Mouse (Mus musculus) heart, postnatal 0 days (tissue): ENCODE results near the gene Tlr4. TPM values are rescaled to one million over a fixed set of nuclear protein-coding genes. Genes with fewer than 3 reads are reported as not detected.
A peak's percentile ranks its signal among the peaks of the same experiment; 100 is the strongest.

Source experiments
- ATAC-seq: fragments of 200-750 bp; cut with Nextera tagmentation; 2 replicates; pipeline ENCODE4 v1.8.0; 2017; ENCODE audit warnings: low read depth, moderate number of reproducible peaks, moderate library complexity; ENCODE audit not compliant: insufficient read depth
- DNase-seq: peaks from one replicate; pipeline ENCODE4 v3.0.0-alpha.2; 2016; ENCODE audit warnings: low spot score
- H3K27ac ChIP-seq: fragments of 300-500 bp; sonication (generic); 2 replicates; pipeline ENCODE4 v1.5.1; 2014; ENCODE audit warnings: low read depth, mild to moderate bottlenecking
- H3K27me3 ChIP-seq: fragments of 300-500 bp; sonication (generic); 2 replicates; pipeline ENCODE4 v1.6.1; 2014; ENCODE audit warnings: low read length, mixed read lengths; ENCODE audit not compliant: control insufficient read depth, insufficient read depth
- H3K36me3 ChIP-seq: fragments of 300-500 bp; sonication (generic); replicated peaks from 2 replicates; pipeline ENCODE4 v1.6.1; 2014; ENCODE audit warnings: low read length, mixed read lengths; ENCODE audit not compliant: control insufficient read depth, insufficient read depth
- H3K4me1 ChIP-seq: fragments of 300-500 bp; sonication (generic); 2 replicates; pipeline ENCODE4 v1.6.1; 2014; ENCODE audit warnings: antibody characterized with exemption; ENCODE audit not compliant: control insufficient read depth, insufficient read depth
- H3K4me2 ChIP-seq: fragments of 300-500 bp; sonication (generic); 2 replicates; pipeline ENCODE4 v1.6.1; 2014; ENCODE audit warnings: low read depth, mild to moderate bottlenecking, low read length, moderate library complexity
- H3K4me3 ChIP-seq: fragments of 300-500 bp; sonication (generic); 2 replicates; pipeline ENCODE4 v1.5.1; 2014; ENCODE audit warnings: low read depth, low read length
- H3K9ac ChIP-seq: fragments of 300-500 bp; sonication (generic); replicated peaks from 2 replicates; pipeline ENCODE4 v1.6.1; 2014; ENCODE audit warnings: low read depth, low read length, mixed read lengths
- H3K9me3 ChIP-seq: fragments of 300-500 bp; sonication (generic); replicated peaks from 2 replicates; pipeline ENCODE4 v1.6.1; 2016; ENCODE audit warnings: low read length; ENCODE audit not compliant: control insufficient read depth
- CTCF ChIP-seq: IDR thresholded peaks from 2 replicates; pipeline ENCODE4 v1.5.1; 2016; ENCODE audit warnings: antibody characterized with exemption, control low read depth, low read depth
- EP300 ChIP-seq: IDR thresholded peaks from 2 replicates; pipeline ENCODE4 v1.6.1; 2016; ENCODE audit warnings: antibody characterized with exemption, low read depth
- WGBS: fragments of 180-500 bp; shearing (Covaris S2); extraction: QIAGEN DNeasy Blood & Tissue Kit; methylation state at CpG from one replicate; pipeline ENCODE4 v1.1.7; 2014; 5-methylcytosine and 5-hydroxymethylcytosine counted together
- polyA plus RNA-seq: library from polyadenylated mRNA; unstranded; fragments of >200 nt; fragmentation: Nextera tagmentation; extraction: Ambion mirVana; gene quantifications from 2 replicates; pipeline ENCODE4 v1.2.1, GENCODE M21; 2015
- total RNA-seq: library from RNA; depleted of rRNA; stranded (reverse); fragments of >200 nt; gene quantifications from 2 replicates; pipeline ENCODE4 v1.2.3, GENCODE M21; 2014; ENCODE audit warnings: low replicate concordance

Gene Tlr4
- total and polyA plus RNA-seq, 2 experiments from 2014 or later, result 2.9 to 19.6 TPM

DNA sequence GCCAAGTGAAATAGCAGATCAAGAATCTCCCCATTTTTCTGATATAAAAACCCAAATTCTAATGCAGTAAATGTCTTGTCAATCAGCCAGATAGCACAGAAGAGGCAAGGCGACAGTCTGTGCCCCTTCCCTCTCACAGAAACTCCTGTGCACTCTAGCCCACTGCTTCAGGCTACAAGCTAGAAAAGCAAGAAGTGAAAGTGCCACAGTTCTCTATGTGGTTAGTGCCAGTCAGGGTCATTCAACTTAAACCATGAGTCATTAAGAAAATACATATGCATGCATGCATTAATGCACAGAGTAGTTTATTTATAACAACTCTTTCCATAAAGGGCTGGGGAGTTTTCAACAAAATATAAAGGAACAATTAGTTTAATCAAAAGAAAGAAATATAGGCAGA is 15.9 kb downstream of the Tlr4 start:
- 51% methylated on average over 1 of the region's 1 CpGs for WGBS

DNA sequence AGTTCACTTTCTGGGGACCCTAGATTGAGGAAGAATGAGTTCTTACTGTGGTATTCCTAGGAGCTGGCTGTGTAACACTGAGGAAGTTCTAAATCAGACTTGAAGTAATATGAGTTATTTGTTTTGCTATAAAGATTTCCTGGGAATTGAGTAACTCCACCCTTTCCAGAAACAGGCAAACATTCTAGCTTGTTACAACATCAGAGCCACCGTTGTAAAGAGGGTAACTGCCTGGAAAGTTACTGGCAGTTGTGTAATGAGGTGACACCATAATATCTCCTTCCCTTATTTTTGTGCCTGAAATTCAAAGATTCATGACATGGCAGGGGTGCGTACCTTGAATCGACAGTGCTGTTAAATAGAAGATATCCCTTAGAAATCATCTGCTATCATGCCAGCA is 24.6 kb downstream of the Tlr4 start:
- Histone ChIP-seq H3K4me2 (no peak overlapping the region), H3K4me1 (no peaks in the 10 kb centered on the region), H3K36me3 (no peaks in the 10 kb centered on the region), H3K9me3 (no peaks in the 10 kb centered on the region), H3K4me3 (no peak overlapping the region), H3K27ac (no peak overlapping the region), H3K9ac (no peak overlapping the region), H3K27me3 (no peaks in the 10 kb centered on the region)
- TF ChIP-seq CTCF (no peak), EP300 (no peak)
- ATAC-seq (no peak), DNase-seq (no peak)
- WGBS, result 78% methylated on average over 3 of the region's 3 CpGs

More for the DNA sequence above, 15.9 kb downstream of the Tlr4 start:
- peaks cover 3% of the 10 kb centered on the region; the same call in 1 of the 2 replicates for H3K36me3 ChIP-seq
- no peaks in the 10 kb centered on the region for H3K4me1 ChIP-seq
- no peak overlapping the region for H3K27ac ChIP-seq
- no peak overlapping the region for H3K4me3 ChIP-seq
- DNase-seq, result no peak
- no peak overlapping the region for H3K9ac ChIP-seq
- H3K27me3 ChIP-seq, result no peaks in the 10 kb centered on the region
- TF ChIP-seq EP300 (no peak), CTCF (no peak)
- no peaks in the 10 kb centered on the region for H3K9me3 ChIP-seq
- no peak overlapping the region for H3K4me2 ChIP-seq
- ATAC-seq, result no peak

DNA sequence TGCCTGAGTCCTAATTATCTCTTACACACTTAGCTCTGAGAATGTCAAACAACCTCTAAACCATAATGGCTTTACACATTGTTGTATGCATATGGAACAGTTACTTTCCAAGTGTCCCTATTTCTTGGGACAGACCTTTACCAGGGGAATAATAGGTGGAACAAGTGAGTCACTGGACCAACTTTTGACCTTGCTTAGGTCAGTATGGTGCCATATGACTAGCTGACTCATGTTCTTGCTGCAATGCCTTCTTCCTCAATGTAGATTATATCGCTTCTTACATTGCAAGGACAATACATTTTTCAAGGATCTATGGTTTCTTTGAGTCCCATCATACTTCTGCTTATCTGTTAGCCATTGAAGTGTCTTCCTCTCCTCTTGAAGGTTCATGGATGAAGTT is 29.6 kb downstream of the Tlr4 start:
- 86% methylated on average over 1 of the region's 1 CpGs for WGBS
- no peaks in the 10 kb centered on the region for H3K4me1 ChIP-seq
- no peak overlapping the region for H3K4me2 ChIP-seq
- no peak for DNase-seq
- no peak overlapping the region for H3K9ac ChIP-seq
- no peaks in the 10 kb centered on the region for H3K9me3 ChIP-seq
- no peak overlapping the region for H3K4me3 ChIP-seq
- TF ChIP-seq EP300, result no peak
- no peak for TF ChIP-seq CTCF
- no peak for ATAC-seq
- no peaks in the 10 kb centered on the region for H3K27me3 ChIP-seq
- no peaks in the 10 kb centered on the region for H3K36me3 ChIP-seq
- no peak overlapping the region for H3K27ac ChIP-seq

DNA sequence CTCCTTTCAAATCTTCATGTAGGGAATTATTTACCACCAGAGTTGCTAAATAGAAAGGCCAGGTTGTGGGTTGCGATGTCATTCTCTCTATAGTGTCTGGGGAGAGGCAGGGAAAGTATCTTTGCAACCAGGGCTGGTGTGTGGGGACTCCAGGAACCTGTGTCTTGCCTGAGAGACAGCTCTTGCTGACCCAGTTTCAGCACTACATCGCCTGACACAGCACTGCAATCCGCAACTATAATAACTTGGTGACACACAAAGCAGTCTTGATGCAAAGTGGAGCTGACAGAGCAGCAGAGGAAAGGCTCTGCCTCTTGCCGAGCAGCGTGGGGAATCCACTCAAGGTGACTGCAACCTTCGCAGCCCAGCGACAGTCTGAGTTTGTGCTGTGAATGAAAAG is 42.5 kb downstream of the Tlr4 start:
- Histone ChIP-seq H3K27ac (peak overlapping the region; percentile 40; the same call in 1 of the 2 replicates), H3K4me1 (no peaks in the 10 kb centered on the region), H3K36me3 (no peaks in the 10 kb centered on the region), H3K9ac (no peak overlapping the region), H3K4me3 (no peak overlapping the region), H3K9me3 (no peaks in the 10 kb centered on the region), H3K4me2 (no peak overlapping the region), H3K27me3 (no peaks in the 10 kb centered on the region)
- 45% methylated on average over 7 of the region's 7 CpGs for WGBS
- no peak for ATAC-seq
- TF ChIP-seq CTCF (no peak), EP300 (no peak)
- no peak for DNase-seq

DNA sequence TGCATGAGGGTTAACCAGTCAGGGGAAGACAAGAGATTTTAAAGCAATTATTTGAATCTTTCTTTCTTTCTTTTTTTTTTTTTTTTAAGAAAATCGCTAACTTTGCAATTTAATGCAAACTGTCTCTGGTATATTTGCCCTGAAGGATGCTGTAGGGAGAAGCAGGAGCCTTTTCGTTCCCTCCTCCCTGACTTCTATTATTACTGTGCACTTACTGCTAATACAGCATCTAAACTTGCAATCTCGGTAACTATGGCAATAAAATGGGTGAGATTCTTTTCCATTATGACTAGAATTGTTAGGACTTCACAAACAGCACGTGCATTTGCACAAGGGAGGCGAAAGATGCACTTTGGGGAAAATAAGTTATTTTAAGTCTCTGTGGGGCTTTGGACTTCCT is 44.6 kb downstream of the Tlr4 start:
- DNase-seq (no peak), ATAC-seq (no peak)
- Histone ChIP-seq H3K36me3 (no peaks in the 10 kb centered on the region), H3K4me1 (no peaks in the 10 kb centered on the region), H3K4me2 (no peak overlapping the region), H3K27me3 (no peaks in the 10 kb centered on the region), H3K9me3 (no peaks in the 10 kb centered on the region), H3K9ac (no peak overlapping the region), H3K4me3 (no peak overlapping the region), H3K27ac (no peak overlapping the region)
- WGBS, result 81% methylated on average over 5 of the region's 5 CpGs
- TF ChIP-seq CTCF (no peak), EP300 (no peak)

DNA sequence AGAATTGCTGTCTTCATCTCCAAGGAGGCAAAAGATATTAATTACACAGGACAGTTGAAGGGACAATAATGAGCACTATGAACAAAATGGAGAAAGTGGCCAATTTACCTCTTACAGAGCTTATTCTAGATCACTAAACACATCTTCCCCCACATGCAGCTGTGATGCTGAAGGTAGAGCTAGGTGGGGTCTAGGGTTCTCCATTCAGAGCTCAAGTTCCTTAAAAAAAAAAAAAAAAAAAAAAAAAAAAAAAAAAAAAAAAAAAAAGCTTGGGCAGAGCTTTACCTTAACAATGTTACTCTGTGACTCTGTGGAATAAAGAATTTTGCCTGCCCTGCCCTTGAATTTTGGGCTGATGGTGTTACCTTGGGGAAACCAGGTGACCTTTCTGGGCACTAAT is 46.0 kb downstream of the Tlr4 start:
- no peak overlapping the region for H3K4me3 ChIP-seq
- no peaks in the 10 kb centered on the region for H3K27me3 ChIP-seq
- H3K4me2 ChIP-seq, result no peak overlapping the region
- no peak overlapping the region for H3K27ac ChIP-seq
- no peak for TF ChIP-seq CTCF
- TF ChIP-seq EP300, result no peak
- no peak for DNase-seq
- H3K9me3 ChIP-seq, result no peaks in the 10 kb centered on the region
- no peaks in the 10 kb centered on the region for H3K36me3 ChIP-seq
- no peaks in the 10 kb centered on the region for H3K4me1 ChIP-seq
- H3K9ac ChIP-seq, result no peak overlapping the region
- ATAC-seq, result no peak
